Mouse (Mus musculus) intestine, embryonic 14.5 days (tissue): ENCODE results near the gene Gm136. TPM values are rescaled to one million over a fixed set of nuclear protein-coding genes. Genes with fewer than 3 reads are reported as not detected.

Experiments
- ATAC-seq: fragments of 200-750 bp; cut with Nextera tagmentation; replicated peaks from 2 replicates; pipeline ENCODE4 v1.8.0; 2017; ENCODE audit warnings: low read depth, moderate number of reproducible peaks, moderate TSS enrichment, moderate library complexity; ENCODE audit not compliant: low FRiP score, low TSS enrichment
- DNase-seq: peaks from one replicate; pipeline ENCODE4 v3.0.0-alpha.2; 2018; ENCODE audit warnings: low spot score
- H3K27ac ChIP-seq: fragments of 300-500 bp; sonication (generic); 2 replicates; pipeline ENCODE4 v1.5.1; 2014; ENCODE audit warnings: low read depth, mild to moderate bottlenecking, control low read depth
- H3K27me3 ChIP-seq: fragments of 300-500 bp; sonication (generic); replicated peaks from 2 replicates; pipeline ENCODE4 v1.6.1; 2014; ENCODE audit warnings: low read length, control low read depth; ENCODE audit not compliant: control insufficient read depth, insufficient read depth
- H3K36me3 ChIP-seq: fragments of 300-500 bp; sonication (generic); 2 replicates; pipeline ENCODE4 v1.6.1; 2014; ENCODE audit warnings: low read length, control low read depth; ENCODE audit not compliant: control insufficient read depth, insufficient read depth
- H3K4me1 ChIP-seq: fragments of 300-500 bp; sonication (generic); replicated peaks from 2 replicates; pipeline ENCODE4 v1.6.1; 2014; ENCODE audit warnings: low read length, control low read depth, mixed read lengths; ENCODE audit not compliant: control insufficient read depth, insufficient read depth
- H3K4me2 ChIP-seq: fragments of 300-500 bp; sonication (generic); 2 replicates; pipeline ENCODE4 v1.6.1; 2014; ENCODE audit warnings: low read length
- H3K4me3 ChIP-seq: fragments of 300-500 bp; sonication (generic); 2 replicates; pipeline ENCODE4 v1.5.1; 2014; ENCODE audit warnings: low read depth, low read length, control low read depth, mixed read lengths
- H3K9ac ChIP-seq: fragments of 300-500 bp; sonication (generic); 2 replicates; pipeline ENCODE4 v1.6.1; 2014; ENCODE audit warnings: mild to moderate bottlenecking, low read length
- H3K9me3 ChIP-seq: fragments of 300-500 bp; sonication (generic); 2 replicates; pipeline ENCODE4 v1.6.1; 2016; ENCODE audit warnings: low read length, control low read depth; ENCODE audit not compliant: control insufficient read depth
- WGBS: fragments of 180-500 bp; shearing (Covaris S2); extraction: QIAGEN DNeasy Blood & Tissue Kit; methylation state at CpG from one replicate; pipeline ENCODE4 v1.1.7; 2014; 5-methylcytosine and 5-hydroxymethylcytosine counted together
- polyA plus RNA-seq: library from polyadenylated mRNA; unstranded; fragments of >200 nt; fragmentation: Nextera tagmentation; extraction: Ambion mirVana; gene quantifications from 2 replicates; pipeline ENCODE4 v1.2.1, GENCODE M21; 2014

Gm136 gene
- polyA plus RNA-seq = not detected in 2 replicates

DNA sequence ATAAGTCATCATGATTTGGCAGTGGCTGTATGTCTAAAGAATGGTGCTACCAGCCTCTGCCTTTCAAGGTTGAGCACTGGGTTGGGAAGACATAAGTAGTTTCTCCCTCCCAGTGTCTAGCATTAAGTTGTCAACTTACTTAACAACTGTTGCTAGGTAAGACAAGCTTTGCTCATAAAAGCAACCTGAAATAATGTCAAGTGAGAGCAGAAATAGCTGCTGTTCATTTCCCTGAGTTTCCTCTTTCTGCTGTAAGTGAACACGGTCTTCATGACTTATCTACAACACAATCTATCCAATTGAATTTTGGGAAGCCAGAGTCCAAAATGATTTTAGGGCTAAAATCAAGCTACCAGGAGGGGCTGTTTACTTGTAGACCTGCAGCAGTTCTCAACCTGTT, at the start of gene Gm136:
TSS of gene Gm136 (minus strand) at position 101 of the 400 bp plus-strand sequence.
- Histone ChIP-seq H3K27ac (no peak within 1 kb of the TSS), H3K36me3 (no peaks in the 10 kb centered on the region), H3K4me3 (no peak within 1 kb of the TSS), H3K9me3 (no peaks in the 10 kb centered on the region), H3K9ac (no peak within 1 kb of the TSS), H3K4me2 (no peak within 1 kb of the TSS), H3K4me1 (no peaks in the 10 kb centered on the region), H3K27me3 (no peaks in the 10 kb centered on the region)
- DNase-seq (no peak), ATAC-seq (no peak)
- 91% methylated on average over 1 of the region's 1 CpGs for WGBS

DNA sequence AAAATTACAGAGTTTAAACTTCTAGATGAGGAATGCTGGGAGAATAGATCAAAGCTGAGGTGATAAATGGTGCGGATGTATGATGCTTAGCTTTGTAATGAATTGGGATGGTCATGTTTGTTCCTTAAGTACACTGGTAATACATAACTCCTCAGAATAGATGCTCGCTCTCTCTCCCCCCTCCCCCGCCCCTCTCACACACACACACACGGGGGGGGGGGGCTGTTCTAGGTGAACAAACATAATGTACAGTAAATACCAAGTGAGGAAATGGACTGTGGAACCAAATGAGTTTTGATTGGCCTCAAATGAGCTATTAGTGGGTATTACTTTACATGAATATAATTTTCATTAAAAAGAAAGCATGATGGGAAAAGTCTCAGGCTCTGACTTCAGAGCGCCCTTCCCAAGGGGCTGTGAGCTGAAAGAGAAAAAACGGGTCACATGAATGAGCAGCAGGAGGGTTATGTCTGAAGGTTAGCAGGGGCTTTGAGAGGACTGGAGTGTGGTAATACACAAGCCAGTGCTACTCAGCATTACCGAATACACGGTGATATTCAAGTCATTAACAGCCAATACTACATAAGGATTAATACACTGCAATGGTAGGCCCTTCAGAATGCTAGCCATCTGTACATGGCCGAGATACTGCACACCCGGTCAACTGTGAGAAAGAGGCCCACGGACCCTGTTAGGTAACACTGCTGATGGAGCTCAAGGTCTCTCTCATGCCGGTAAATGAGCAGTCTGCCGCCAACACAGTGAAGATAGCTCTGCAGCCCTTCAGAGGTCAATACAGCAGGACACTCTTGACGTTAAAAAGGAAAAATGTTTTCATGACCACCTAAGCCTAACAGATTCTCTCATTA, 45.3 kb upstream of the Gm136 start:
- Histone ChIP-seq H3K27ac (no peak overlapping the region), H3K9ac (no peak overlapping the region), H3K4me1 (no peaks in the 10 kb centered on the region), H3K4me2 (no peak overlapping the region), H3K9me3 (no peaks in the 10 kb centered on the region), H3K4me3 (no peak overlapping the region), H3K27me3 (no peaks in the 10 kb centered on the region), H3K36me3 (peaks cover 27% of the 10 kb centered on the region)
- 84% methylated on average over 14 of the region's 14 CpGs for WGBS
- ATAC-seq (no peak), DNase-seq (no peak)

DNA sequence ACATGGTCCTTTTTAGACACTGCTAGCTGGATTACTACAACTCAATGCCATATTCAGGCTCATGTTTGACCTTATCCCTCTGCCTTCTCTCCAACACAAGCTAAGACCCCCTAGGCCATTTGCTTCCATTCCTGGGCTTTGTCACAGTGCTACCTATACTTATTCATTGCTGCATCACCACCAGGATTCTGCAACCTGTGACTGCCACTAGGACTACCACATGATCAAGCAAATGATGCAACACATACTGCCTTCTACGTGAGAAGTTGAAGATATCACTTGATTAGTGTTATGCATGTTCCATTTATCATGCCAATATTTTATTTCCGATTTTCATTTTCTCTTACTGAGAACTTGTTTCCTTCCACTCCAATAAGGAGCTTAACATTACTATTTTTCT, 41.9 kb upstream of the Gm136 start:
- H3K4me3 ChIP-seq = no peak overlapping the region
- no peak overlapping the region for H3K4me2 ChIP-seq
- H3K27ac ChIP-seq = no peak overlapping the region
- H3K27me3 ChIP-seq = no peaks in the 10 kb centered on the region
- peaks cover 2% of the 10 kb centered on the region; the same call in 1 of the 2 replicates for H3K36me3 ChIP-seq
- no peaks in the 10 kb centered on the region for H3K4me1 ChIP-seq
- no peak for ATAC-seq
- DNase-seq = no peak
- H3K9ac ChIP-seq = no peak overlapping the region
- H3K9me3 ChIP-seq = no peaks in the 10 kb centered on the region
- WGBS = 85% methylated on average over 2 of the region's 2 CpGs

DNA sequence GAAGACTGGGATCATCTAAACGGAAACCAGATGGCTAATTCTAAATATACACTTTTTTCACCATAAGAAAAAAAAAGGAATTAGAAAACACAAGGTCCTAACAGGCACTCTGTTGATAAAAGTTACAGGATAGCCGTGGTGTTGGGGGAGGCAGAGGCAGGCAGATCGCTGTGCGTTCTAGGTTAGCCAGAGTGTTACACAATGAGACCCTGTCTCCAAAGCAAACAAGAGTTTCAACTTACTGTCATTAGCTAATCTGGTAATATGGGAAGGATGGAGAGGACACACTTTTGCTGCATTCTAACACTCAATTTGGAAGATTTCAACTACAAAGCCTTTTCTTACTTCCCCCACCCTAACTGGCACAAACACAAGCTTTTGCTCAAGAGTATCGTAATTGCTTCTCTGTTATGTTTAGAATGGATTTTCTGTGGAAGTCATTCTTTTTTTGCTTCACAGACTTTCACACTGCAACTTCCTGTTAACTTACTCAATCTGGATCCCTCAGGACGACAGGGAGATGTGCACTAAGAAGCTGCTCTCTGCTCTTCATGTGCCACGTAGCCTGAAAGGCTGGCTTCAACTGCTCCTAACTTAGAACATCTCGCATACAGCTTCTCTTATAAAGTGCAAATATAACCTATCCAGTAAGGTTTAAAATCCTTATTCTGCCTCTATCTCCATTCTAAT, 41.4 kb upstream of the Gm136 start:
- no peak for DNase-seq
- Histone ChIP-seq H3K9me3 (no peaks in the 10 kb centered on the region), H3K4me2 (no peak overlapping the region), H3K27ac (no peak overlapping the region), H3K4me1 (no peaks in the 10 kb centered on the region), H3K9ac (no peak overlapping the region), H3K36me3 (peaks cover 1% of the 10 kb centered on the region; the same call in 1 of the 2 replicates), H3K4me3 (no peak overlapping the region), H3K27me3 (no peaks in the 10 kb centered on the region)
- WGBS = 64% methylated on average over 8 of the region's 8 CpGs
- ATAC-seq = no peak

DNA sequence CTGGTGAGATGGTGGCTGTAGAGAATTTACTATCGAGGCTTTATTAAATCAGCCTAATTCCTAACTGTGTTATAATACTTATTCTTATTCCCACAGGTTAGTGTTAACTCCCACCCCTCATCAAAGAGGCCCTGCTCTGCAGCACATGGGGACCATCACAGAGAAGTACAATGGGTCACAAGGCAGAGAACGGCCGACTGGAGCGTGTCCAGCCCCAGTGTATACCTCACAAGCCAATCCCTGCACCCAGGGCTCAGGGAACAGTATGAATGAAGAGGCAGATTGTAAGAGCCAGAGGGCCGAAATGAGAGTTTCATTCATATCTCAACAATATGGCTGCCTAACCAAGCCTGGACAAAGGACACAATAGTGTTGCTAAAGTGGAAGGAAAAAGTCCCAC, 40.2 kb upstream of the Gm136 start:
- Histone ChIP-seq H3K4me3 (no peak overlapping the region), H3K4me2 (no peak overlapping the region), H3K36me3 (no peaks in the 10 kb centered on the region), H3K9me3 (no peaks in the 10 kb centered on the region), H3K4me1 (no peaks in the 10 kb centered on the region), H3K9ac (no peak overlapping the region), H3K27ac (no peak overlapping the region), H3K27me3 (no peaks in the 10 kb centered on the region)
- DNase-seq = no peak
- no peak for ATAC-seq
- WGBS = 81% methylated on average over 5 of the region's 5 CpGs

DNA sequence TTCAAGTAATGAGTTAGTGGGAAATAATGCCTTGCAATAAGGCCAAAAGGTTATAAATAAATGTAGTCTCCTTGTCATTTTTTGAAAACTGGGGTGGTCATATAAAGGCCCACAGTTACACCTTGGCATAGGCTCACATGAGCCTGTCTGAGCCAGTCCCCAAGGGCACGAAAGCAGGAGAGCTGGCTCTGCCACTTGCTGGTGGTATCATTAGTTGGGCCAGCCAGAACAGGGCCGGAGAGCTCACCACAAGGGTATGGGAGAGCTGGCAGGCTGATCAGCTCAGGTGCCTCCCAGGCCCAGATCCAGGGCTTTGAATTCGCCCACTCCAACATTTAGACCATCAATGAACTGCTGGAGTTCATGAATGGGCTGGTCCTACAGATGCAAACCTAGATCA, 30.4 kb upstream of the Gm136 start:
- DNase-seq (no peak), ATAC-seq (no peak)
- Histone ChIP-seq H3K4me3 (no peak overlapping the region), H3K4me2 (no peak overlapping the region), H3K27me3 (no peaks in the 10 kb centered on the region), H3K27ac (no peak overlapping the region), H3K36me3 (no peaks in the 10 kb centered on the region), H3K9me3 (no peaks in the 10 kb centered on the region), H3K4me1 (no peaks in the 10 kb centered on the region), H3K9ac (no peak overlapping the region)
- WGBS = 91% methylated on average over 3 of the region's 3 CpGs

DNA sequence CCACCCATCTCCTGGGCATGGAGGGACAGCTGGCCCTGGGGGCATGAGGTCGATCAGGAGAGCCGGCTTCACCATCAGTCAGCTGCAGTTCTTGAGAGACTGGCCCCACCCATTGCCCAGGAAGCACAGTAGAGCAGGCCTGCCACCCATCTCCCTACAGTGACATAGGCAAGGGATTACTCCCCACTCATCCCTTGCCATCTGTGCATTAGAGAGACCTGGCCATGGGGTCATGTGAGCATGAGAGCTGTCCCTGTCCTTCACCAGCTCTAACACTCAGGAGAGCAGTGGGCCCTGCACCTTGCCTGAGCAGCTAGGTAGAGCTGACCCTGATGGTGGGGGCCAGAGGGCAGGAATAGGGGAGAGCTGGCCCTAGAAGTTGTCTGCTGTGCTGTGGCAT, 29.6 kb upstream of the Gm136 start:
- no peaks in the 10 kb centered on the region for H3K36me3 ChIP-seq
- H3K9me3 ChIP-seq = no peaks in the 10 kb centered on the region
- H3K4me3 ChIP-seq = no peak overlapping the region
- no peak for ATAC-seq
- no peak overlapping the region for H3K4me2 ChIP-seq
- H3K27me3 ChIP-seq = no peaks in the 10 kb centered on the region
- H3K4me1 ChIP-seq = no peaks in the 10 kb centered on the region
- no peak for DNase-seq
- no peak overlapping the region for H3K27ac ChIP-seq
- no peak overlapping the region for H3K9ac ChIP-seq
- 91% methylated on average over 2 of the region's 2 CpGs for WGBS

DNA sequence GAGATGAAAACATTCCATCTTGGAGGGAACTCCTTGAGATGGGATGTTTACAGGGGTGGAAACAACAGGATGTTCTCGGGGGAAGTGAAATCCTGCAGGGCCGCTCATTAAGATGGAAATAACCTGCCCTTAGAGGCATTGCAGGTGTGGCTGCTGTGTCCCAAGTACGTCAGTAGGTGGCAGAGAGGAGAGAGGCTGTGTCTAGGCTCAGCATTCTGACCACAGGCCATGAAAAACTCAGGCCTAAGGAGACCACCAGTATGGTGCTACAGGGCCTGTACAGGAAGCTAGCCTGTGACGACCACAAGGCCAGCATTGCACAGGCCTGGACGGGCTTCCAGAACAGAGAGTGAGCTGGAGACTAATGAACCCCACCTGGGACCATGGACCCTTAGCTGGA, 28.8 kb upstream of the Gm136 start:
- Histone ChIP-seq H3K36me3 (no peaks in the 10 kb centered on the region), H3K9me3 (no peaks in the 10 kb centered on the region), H3K9ac (no peak overlapping the region), H3K4me3 (no peak overlapping the region), H3K4me2 (no peak overlapping the region), H3K4me1 (no peaks in the 10 kb centered on the region), H3K27ac (no peak overlapping the region), H3K27me3 (no peaks in the 10 kb centered on the region)
- ATAC-seq (no peak), DNase-seq (no peak)
- 60% methylated on average over 5 of the region's 5 CpGs for WGBS
